Comparison of ENCODE assay signal across 8 mouse cellular contexts in the genomic region with DNA sequence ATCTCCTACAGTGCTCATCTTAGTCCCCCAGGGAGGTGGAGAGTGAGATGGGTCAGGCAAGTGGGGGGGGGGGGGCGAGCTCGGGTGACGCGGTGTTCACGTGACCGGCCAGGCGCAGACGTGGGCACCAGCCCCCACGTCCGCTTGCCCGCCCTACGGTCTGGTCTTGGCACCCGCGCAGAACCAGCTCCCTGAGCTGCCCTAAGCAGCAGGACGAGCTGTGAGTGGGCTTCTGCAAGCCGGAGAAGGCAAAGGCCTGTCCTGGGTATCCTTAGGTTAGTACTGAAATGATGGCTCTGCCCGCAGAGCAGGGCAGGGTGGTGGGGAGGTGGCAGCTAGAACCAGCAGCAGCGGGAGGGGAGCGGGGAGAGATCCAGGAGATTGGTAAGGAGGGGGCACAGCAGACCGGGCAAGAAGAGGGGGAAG. TPM values are rescaled to one million over a fixed set of nuclear protein-coding genes. Genes with fewer than 3 reads are reported as not detected.
DNase-seq lines count a peak whose midpoint lies in the region; ATAC-seq lines count a peak whose summit lies in the region.

No protein-coding gene starts in this region.

- no peaks in the 10 kb centered on the region for H3K9me3 ChIP-seq in heart, embryonic 14.5 days (ENCODE audit: control insufficient read depth, low read length)
- H3K9me3 ChIP-seq in midbrain, embryonic 16.5 days (replicated peaks; ENCODE audit: control insufficient read depth, low read length, poor library complexity, severe bottlenecking), result no peaks in the 10 kb centered on the region

- no peak overlapping the region for H3K27ac ChIP-seq in heart, embryonic 14.5 days (replicated peaks in 1 of 2; ENCODE audit: control insufficient read depth in 1 of 2, insufficient read depth in 1 of 2, low read depth in 2 of 2, low read length in 2 of 2)
- H3K27ac ChIP-seq in midbrain, embryonic 16.5 days (ENCODE audit: low read length), result peak overlapping the region; percentile 77

- peak overlapping the region; percentile 57 for H3K9ac ChIP-seq in heart, embryonic 14.5 days (ENCODE audit: low read length)
- peak overlapping the region; percentile 69 for H3K9ac ChIP-seq in midbrain, embryonic 16.5 days (ENCODE audit: low read depth, low read length)

- no peaks in the 10 kb centered on the region for H3K36me3 ChIP-seq in heart, embryonic 14.5 days (ENCODE audit: control insufficient read depth, insufficient read depth, low read length)
- no peaks in the 10 kb centered on the region for H3K36me3 ChIP-seq in midbrain, embryonic 16.5 days (ENCODE audit: control insufficient read depth, insufficient read depth, low read length)

- peak overlapping the region; percentile 70 for H3K4me2 ChIP-seq in heart, embryonic 14.5 days (ENCODE audit: low read length)
- H3K4me2 ChIP-seq in midbrain, embryonic 16.5 days (ENCODE audit: low read length), result peak overlapping the region; percentile 55

- ATAC-seq in heart, embryonic 14.5 days (ENCODE audit: insufficient number of reproducible peaks, insufficient read depth, low FRiP score, low read depth), result no peak
- ATAC-seq in midbrain, embryonic 16.5 days, result peak; percentile 96
- no peak for ATAC-seq in activated CD4-positive, CD25-positive, alpha-beta regulatory T cell, adult 4 months

- no peaks in the 10 kb centered on the region for H3K4me1 ChIP-seq in heart, embryonic 14.5 days (ENCODE audit: control insufficient read depth in 2 of 2, insufficient read depth in 2 of 2, low read length in 2 of 2)
- no peaks in the 10 kb centered on the region for H3K4me1 ChIP-seq in midbrain, embryonic 16.5 days (ENCODE audit: control insufficient read depth, insufficient read depth, low read length)

- no peaks in the 10 kb centered on the region for H3K27me3 ChIP-seq in heart, embryonic 14.5 days (ENCODE audit: control insufficient read depth, insufficient read depth, low read length)
- H3K27me3 ChIP-seq in midbrain, embryonic 16.5 days (ENCODE audit: control insufficient read depth, insufficient read depth, low read depth, low read length), result no peaks in the 10 kb centered on the region

- H3K4me3 ChIP-seq in heart, embryonic 14.5 days (ENCODE audit: control insufficient read depth in 1 of 2, insufficient read depth in 1 of 2, low read depth in 1 of 2, low read length in 2 of 2), result peak overlapping the region; percentile 36 to 39
- H3K4me3 ChIP-seq in midbrain, embryonic 16.5 days (ENCODE audit: low read depth, low read length), result peak overlapping the region; percentile 58

- peak; percentile 7 for DNase-seq in kidney, postnatal 10 days
- no peak for DNase-seq in kidney, adult 8-10 months
- DNase-seq in cerebellum, postnatal 10 days, result peak; percentile 76 to 80
- DNase-seq in left cerebral cortex, adult 8-10 months (ENCODE audit: low spot score in 2 of 2), result peak; percentile 8 to 15
- no peak for DNase-seq in ovary, postnatal 10 days (ENCODE audit: low spot score)

- 30% methylated on average over 19 of the region's 20 CpGs for WGBS in heart, embryonic 14.5 days
- WGBS in midbrain, embryonic 16.5 days, result 14% methylated on average over 12 of the region's 20 CpGs

RNA-seq across cellular contexts. Expression of a gene that starts 41.5 kb away (rescaled TPM):
- polyA plus RNA-seq in heart, embryonic 14.5 days (2014; fragmentation: Nextera tagmentation; extraction: Ambion mirVana), result 11.3 and 12.0 TPM in 2 replicates
- total RNA-seq in left cerebral cortex, adult 8-10 months (2022), result 10 to 100 TPM; 14.5 to 16.3 (median 15.8) TPM
- polyA plus RNA-seq in midbrain, embryonic 16.5 days (2015; fragmentation: Nextera tagmentation; extraction: Ambion mirVana), result 25.0 and 29.3 TPM in 2 replicates
- not detected for polyA plus RNA-seq in activated CD4-positive, CD25-positive, alpha-beta regulatory T cell, adult 4 months (2017; shearing (Covaris generic))

Comparison
In these comparisons a context has a peak if more than half of its experiments do, and no peak if none do; other contexts are left out.
1. DNase-seq: peak in kidney, postnatal 10 days (single experiment), cerebellum, postnatal 10 days (2 of 2) and left cerebral cortex, adult 8-10 months (2 of 2); none in kidney, adult 8-10 months (0 of 2) and ovary, postnatal 10 days (single experiment).
2. RNA of a gene that starts 41.5 kb away (polyA plus RNA-seq): 25.0 to 29.3 TPM in midbrain, embryonic 16.5 days and 11.3 to 12.0 TPM in heart, embryonic 14.5 days; not detected in activated CD4-positive, CD25-positive, alpha-beta regulatory T cell, adult 4 months; every median in the first group is over 10 times any median in the second.